Mouse (Mus musculus) E14TG2a.4 (cell line): ENCODE data around the gene Ctnnb1.

Experiments used
- CTCF ChIP-seq: conservative IDR thresholded peaks from 2 replicates; pipeline ENCODE4 v1.5.1; 2014; ENCODE audit warnings: low read length
- NANOG ChIP-seq: IDR thresholded peaks from 2 replicates; pipeline ENCODE4 v1.6.1; 2014; ENCODE audit warnings: borderline replicate concordance, low read length, mixed read lengths
- POU5F1 ChIP-seq: IDR thresholded peaks from 2 replicates; pipeline ENCODE4 v1.6.1; 2014; ENCODE audit warnings: low read length, borderline replicate concordance

- TF ChIP-seq CTCF (no peak), POU5F1 (no peak), NANOG (no peak)
Measured at GRCm38 (mm10) chr9:120961466-120961865, 32.5 kb downstream of the Ctnnb1 start.
